Mouse (Mus musculus): ENCODE measurements around the gene Zfp385a.

DNA sequence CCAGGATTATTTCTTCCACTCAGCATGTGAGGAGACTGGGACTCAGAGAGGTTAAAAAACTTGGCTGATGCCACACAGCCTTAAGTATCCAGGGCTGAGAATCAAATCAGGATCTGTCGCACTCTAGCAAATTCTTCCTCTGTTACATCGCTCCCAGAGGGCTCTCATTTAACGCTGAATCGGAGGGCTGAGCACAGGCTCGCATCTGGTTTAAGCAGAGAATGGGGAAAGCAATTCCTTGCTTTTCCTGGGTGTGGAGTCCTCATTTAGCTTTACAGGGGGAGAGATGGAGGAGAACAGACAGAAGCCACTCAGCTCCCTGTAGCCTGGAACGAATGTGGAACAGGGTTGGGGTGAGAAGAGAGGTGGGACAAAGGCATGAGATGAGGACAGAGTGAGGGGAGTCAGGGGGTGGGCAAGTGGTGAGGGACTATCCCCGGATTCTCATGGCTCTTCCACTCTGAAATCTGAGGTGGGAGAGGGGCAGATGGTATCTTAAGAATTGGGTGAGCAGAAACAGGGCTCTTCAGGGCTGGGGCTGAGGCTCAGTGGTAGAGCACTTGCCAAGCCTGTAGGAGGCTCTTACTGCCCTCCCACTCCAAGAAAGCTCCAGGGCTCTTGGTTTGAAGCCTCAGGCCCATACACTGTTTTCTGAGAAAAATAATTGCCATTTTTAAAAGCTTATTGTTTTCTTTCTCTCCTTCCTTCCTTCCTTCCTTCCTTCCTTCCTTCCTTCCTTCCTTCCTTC lies 4.2 kb downstream of the Zfp385a start:
- no peak for TF ChIP-seq CTCF (conservative IDR thresholded peaks at IDR 0.05 in 1 of 2, IDR thresholded peaks at IDR 0.05 in 1 of 2; ENCODE audit: low read depth in 2 of 2, low read length in 2 of 2)
- no peak for TF ChIP-seq POLR2A (IDR thresholded peaks at IDR 0.05; ENCODE audit: low read depth, low read length)
- TF ChIP-seq CHD2 (IDR thresholded peaks at IDR 0.05; ENCODE audit: low read length) = no peak
- TF ChIP-seq E2F4 (IDR thresholded peaks at IDR 0.05; ENCODE audit: insufficient replicate concordance, low read depth, low read length) = no peak
- TF ChIP-seq RCOR1 (conservative IDR thresholded peaks at IDR 0.05; ENCODE audit: low read depth, low read length) = no peak
- no peak for TF ChIP-seq ZMIZ1 (IDR thresholded peaks at IDR 0.05; ENCODE audit: low read depth, low read length)
- TF ChIP-seq EP300 (IDR thresholded peaks at IDR 0.05; ENCODE audit: low read length) = no peak
- no peak for TF ChIP-seq MAX (IDR thresholded peaks at IDR 0.05; ENCODE audit: low read length)
- no peak for TF ChIP-seq ZNF384 (IDR thresholded peaks at IDR 0.05; ENCODE audit: low read depth, low read length)
- TF ChIP-seq JUN (IDR thresholded peaks at IDR 0.05; ENCODE audit: insufficient read depth, low read depth, low read length) = no peak
- no peak for TF ChIP-seq UBTF (IDR thresholded peaks at IDR 0.05; ENCODE audit: low read depth, low read length)
- TF ChIP-seq TBP (conservative IDR thresholded peaks at IDR 0.05; ENCODE audit: low read depth, low read length) = no peak
- no peak for TF ChIP-seq MAZ (IDR thresholded peaks at IDR 0.05; ENCODE audit: low read depth, low read length)
- TF ChIP-seq USF2 (conservative IDR thresholded peaks at IDR 0.05; ENCODE audit: low read depth, low read length) = no peak

Measured in CH12.LX (cell line).